Mouse (Mus musculus) heart, postnatal 25 days (tissue): ENCODE measurements around the gene Fbxw28. TPM values are rescaled to one million over a fixed set of nuclear protein-coding genes. Genes with fewer than 3 reads are reported as not detected.
"Not testable (repeated sequence)": the region's sequence is repeated elsewhere in the genome, so short reads cannot be mapped to it uniquely, and the experiment has no call there.

ENCODE experiments used
- DNase-seq: peaks from one replicate; pipeline ENCODE4 v3.0.0; 2022; ENCODE audit warnings: low spot score
- intact Hi-C: fragments of 180-260 bp; cut with DNase I; formaldehyde crosslinking; loops from one replicate; pipeline ENCODE4 v1.15.1; 2025
- total RNA-seq, 2 experiments: library from RNA; stranded (reverse); gene quantifications; 2 replicates each; pipeline ENCODE4 v1.2.3; 2021

The Fbxw28 gene
- not detected for total RNA-seq

DNA sequence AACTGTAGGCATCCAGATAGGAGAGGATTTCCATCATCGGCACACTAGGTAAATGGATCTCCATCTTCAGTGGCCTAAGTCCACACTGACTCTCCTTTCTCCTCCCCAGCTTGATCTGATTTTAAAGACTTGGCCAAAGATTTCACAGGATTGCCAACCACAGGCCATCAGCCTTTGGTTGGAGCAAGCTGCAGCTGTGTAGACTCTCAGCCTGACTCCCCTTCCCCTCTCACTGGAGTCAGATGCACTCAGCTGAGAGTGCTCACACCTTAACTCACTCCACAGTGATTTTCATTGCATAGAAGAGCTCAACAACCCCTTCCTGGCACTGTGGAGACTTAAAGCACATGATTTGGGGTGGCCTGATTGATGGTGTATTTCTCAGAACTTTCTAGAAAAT, at the start of gene Fbxw28:
Fbxw28 (minus strand) TSS at position 101 of the 400 bp plus-strand sequence.
- DNase-seq, intact Hi-C loops: not testable (repeated sequence)

GRCm38 (mm10) chr9:109287576-109287975, 51.9 kb downstream of the Fbxw28 start, which contains the start of gene Fbxw14:
Fbxw14 (minus strand) TSS chr9:109287676.
- intact Hi-C loops, DNase-seq: not testable (repeated sequence)

Other genes with a start within 250 kb of the Fbxw28 start
- 10 to 100 TPM; 21.1 to 22.9 TPM for gene Plxnb1, start 244.3 kb downstream of the Fbxw28 start, total RNA-seq
- not detected for gene Fbxw21, start 177.6 kb downstream of the Fbxw28 start, total RNA-seq
- not detected for gene Fbxw13, start 143.7 kb downstream of the Fbxw28 start, total RNA-seq
- not detected for gene Fbxw20, start 104.9 kb downstream of the Fbxw28 start, total RNA-seq
- not detected for gene Fbxw14, start 52.0 kb downstream of the Fbxw28 start, total RNA-seq
- not detected for gene Fbxw22, start 64.6 kb upstream of the Fbxw28 start, total RNA-seq
- not detected for gene Fbxw16, start 109.5 kb upstream of the Fbxw28 start, total RNA-seq
- not detected for gene Fbxw19, start 156.2 kb upstream of the Fbxw28 start, total RNA-seq
- not detected for gene Fbxw15, start 228.6 kb upstream of the Fbxw28 start, total RNA-seq